16 mouse cellular contexts compared by ENCODE assay signal in the genomic region with DNA sequence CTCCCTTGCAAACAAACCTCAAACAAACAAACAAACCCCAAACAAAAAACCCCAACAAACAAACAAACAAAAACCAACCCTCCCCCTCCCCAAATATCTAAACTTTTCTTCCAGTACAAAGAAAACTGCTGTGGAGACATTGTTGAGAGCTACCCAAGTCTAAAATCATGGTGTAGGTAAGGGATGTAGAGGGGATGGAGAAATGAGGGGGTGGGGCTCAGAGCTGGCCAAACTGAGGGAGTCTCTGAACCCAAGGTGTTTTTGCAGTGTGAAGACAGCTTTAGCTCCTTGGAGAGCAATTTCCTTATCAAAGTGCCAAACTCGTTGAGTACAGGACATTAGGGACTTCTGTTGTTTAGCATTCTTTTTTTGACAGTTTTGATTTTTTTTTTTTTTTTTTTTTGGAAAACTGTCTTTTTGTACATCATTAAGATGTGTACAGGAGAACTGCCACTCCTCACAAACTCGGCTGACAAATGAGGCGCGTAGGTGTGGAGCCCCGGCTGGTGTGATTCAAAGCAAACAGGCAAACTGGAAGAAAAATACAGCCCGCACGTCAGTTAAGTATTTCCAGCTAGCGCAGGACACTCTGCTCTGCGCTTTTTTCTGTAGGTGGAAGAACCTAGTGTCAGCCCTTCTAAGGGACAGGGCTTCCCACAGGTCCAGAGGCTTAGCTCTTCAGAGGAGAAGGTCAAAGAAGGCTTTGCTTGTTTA.
DNase-seq lines count a peak whose midpoint lies in the region; ATAC-seq and TF ChIP-seq lines count a peak whose summit lies in the region.
"Had no signal": no experiment of that assay in that cellular context is flagged by ENCODE, and none has a peak within 500 bp of the region (broad histone marks: within the 10 kb centered on the region; RNA-seq: fewer than 3 reads in every experiment).

No protein-coding gene starts in this region.

- H3K9ac ChIP-seq in hindbrain, postnatal 0 days (replicated peaks; ENCODE audit: low read length) = no peak overlapping the region
- no peak overlapping the region for H3K9ac ChIP-seq in hindbrain, embryonic 12.5 days
- H3K9ac ChIP-seq in neural tube, embryonic 12.5 days = no peak overlapping the region
- no peak overlapping the region for H3K9ac ChIP-seq in forebrain, embryonic 16.5 days (replicated peaks; ENCODE audit: low read depth, low read length)
- no peak overlapping the region for H3K9ac ChIP-seq in neural tube, embryonic 15.5 days (replicated peaks)
- no peak overlapping the region for H3K9ac ChIP-seq in heart, adult 2 months (ENCODE audit: low read depth, low read length)
- H3K9ac ChIP-seq: embryonic facial prominence, embryonic 15.5 days had no signal

- H3K4me1 ChIP-seq in hindbrain, postnatal 0 days (ENCODE audit: insufficient read depth, low read length) = 0 out of 2 replicates have a peak, but pooled peaks cover 5% of the 10 kb centered on the region
- peaks cover 12% of the 10 kb centered on the region; the same call in 1 of the 2 replicates for H3K4me1 ChIP-seq in hindbrain, embryonic 12.5 days
- peaks cover 16% of the 10 kb centered on the region for H3K4me1 ChIP-seq in neural tube, embryonic 12.5 days
- peaks cover 12% of the 10 kb centered on the region for H3K4me1 ChIP-seq in forebrain, embryonic 16.5 days (replicated peaks; ENCODE audit: control insufficient read depth, insufficient read depth, low read length)
- peaks cover 20% of the 10 kb centered on the region for H3K4me1 ChIP-seq in neural tube, embryonic 15.5 days
- H3K4me1 ChIP-seq in heart, adult 2 months (ENCODE audit: control insufficient read depth, insufficient read depth, low read length) = no peaks in the 10 kb centered on the region
- H3K4me1 ChIP-seq: embryonic facial prominence, embryonic 15.5 days had no signal

- intact Hi-C loops in heart, adult 2 months (cut with DNase I) = no loop called here

- no peak overlapping the region for H3K4me3 ChIP-seq in hindbrain, postnatal 0 days (ENCODE audit: low read length)
- H3K4me3 ChIP-seq in hindbrain, embryonic 12.5 days = no peak overlapping the region
- H3K4me3 ChIP-seq in neural tube, embryonic 12.5 days = no peak overlapping the region
- H3K4me3 ChIP-seq in forebrain, embryonic 16.5 days (replicated peaks; ENCODE audit: low read length) = no peak overlapping the region
- no peak overlapping the region for H3K4me3 ChIP-seq in neural tube, embryonic 15.5 days (replicated peaks)
- no peak overlapping the region for H3K4me3 ChIP-seq in heart, adult 2 months

- TF ChIP-seq CTCF in hindbrain, postnatal 0 days (IDR thresholded peaks at IDR 0.05; ENCODE audit: low read depth) = no peak
- TF ChIP-seq CTCF in heart, adult 2 months (IDR thresholded peaks at IDR 0.05) = no peak

- H3K79me2 ChIP-seq in heart, adult 2 months (replicated peaks; ENCODE audit: control insufficient read depth, insufficient read depth, low read length) = no peaks in the 10 kb centered on the region

- H3K4me2 ChIP-seq in hindbrain, postnatal 0 days (ENCODE audit: low read depth, low read length) = peak overlapping the region; percentile 52
- no peak overlapping the region for H3K4me2 ChIP-seq in hindbrain, embryonic 12.5 days (replicated peaks)
- peak overlapping the region; percentile 53; the same call in 1 of the 2 replicates for H3K4me2 ChIP-seq in neural tube, embryonic 12.5 days (replicated peaks)
- peak overlapping the region; percentile 56; the same call in 1 of the 2 replicates for H3K4me2 ChIP-seq in forebrain, embryonic 16.5 days (ENCODE audit: low read length)
- H3K4me2 ChIP-seq in neural tube, embryonic 15.5 days = peak overlapping the region; percentile 54
- H3K4me2 ChIP-seq: liver, embryonic 11.5 days had no signal

- no peaks in the 10 kb centered on the region for H3K36me3 ChIP-seq in hindbrain, postnatal 0 days (ENCODE audit: insufficient read depth, low read length)
- H3K36me3 ChIP-seq in hindbrain, embryonic 12.5 days = no peaks in the 10 kb centered on the region
- H3K36me3 ChIP-seq in neural tube, embryonic 12.5 days = no peaks in the 10 kb centered on the region
- H3K36me3 ChIP-seq in forebrain, embryonic 16.5 days (ENCODE audit: control insufficient read depth, insufficient read depth) = no peaks in the 10 kb centered on the region
- no peaks in the 10 kb centered on the region for H3K36me3 ChIP-seq in neural tube, embryonic 15.5 days
- H3K36me3 ChIP-seq in heart, adult 2 months (ENCODE audit: control insufficient read depth, insufficient read depth, low read length) = no peaks in the 10 kb centered on the region
- H3K36me3 ChIP-seq: embryonic facial prominence, embryonic 15.5 days had no signal

- 51% methylated on average over 9 of the region's 9 CpGs for WGBS in hindbrain, postnatal 0 days
- 40% methylated on average over 9 of the region's 9 CpGs for WGBS in hindbrain, embryonic 12.5 days
- WGBS in neural tube, embryonic 12.5 days = 34% methylated on average over 9 of the region's 9 CpGs
- WGBS in forebrain, embryonic 16.5 days = 12% methylated on average over 9 of the region's 9 CpGs
- 40% methylated on average over 9 of the region's 9 CpGs for WGBS in neural tube, embryonic 15.5 days
- 35% methylated on average over 9 of the region's 9 CpGs for WGBS in heart, adult 2 months

- H3K9me3 ChIP-seq in hindbrain, postnatal 0 days (ENCODE audit: low read length) = no peaks in the 10 kb centered on the region
- no peaks in the 10 kb centered on the region for H3K9me3 ChIP-seq in hindbrain, embryonic 12.5 days (replicated peaks)
- H3K9me3 ChIP-seq in neural tube, embryonic 12.5 days = no peaks in the 10 kb centered on the region
- no peaks in the 10 kb centered on the region for H3K9me3 ChIP-seq in forebrain, embryonic 16.5 days (ENCODE audit: control insufficient read depth, low read length)
- H3K9me3 ChIP-seq in neural tube, embryonic 15.5 days (replicated peaks) = no peaks in the 10 kb centered on the region
- H3K9me3 ChIP-seq: embryonic facial prominence, embryonic 15.5 days had no signal

- ATAC-seq in hindbrain, postnatal 0 days = no peak
- ATAC-seq in hindbrain, embryonic 12.5 days (ENCODE audit: low FRiP score) = no peak
- ATAC-seq in neural tube, embryonic 12.5 days (ENCODE audit: low FRiP score, low read depth) = no peak
- ATAC-seq in forebrain, embryonic 16.5 days = peak; percentile 49; the same call in 1 of the 2 replicates
- no peak for ATAC-seq in neural tube, embryonic 15.5 days (ENCODE audit: low FRiP score)
- ATAC-seq: CD4-positive, CD25-positive, alpha-beta regulatory T cell, adult 4 months; intestine, embryonic 16.5 days had no signal

- no peak for TF ChIP-seq EP300 in heart, adult 2 months (IDR thresholded peaks at IDR 0.05; ENCODE audit: insufficient read depth, low read depth, low read length)

- TF ChIP-seq POLR2A in heart, adult 2 months (IDR thresholded peaks at IDR 0.05; ENCODE audit: insufficient read depth, low read depth, low read length) = no peak

- no peaks in the 10 kb centered on the region for H3K27me3 ChIP-seq in hindbrain, postnatal 0 days (ENCODE audit: insufficient read depth, low read length)
- H3K27me3 ChIP-seq in hindbrain, embryonic 12.5 days = no peaks in the 10 kb centered on the region; the same call in 1 of the 2 replicates
- H3K27me3 ChIP-seq in neural tube, embryonic 12.5 days (replicated peaks) = 0 out of 2 replicates have a peak, but pooled peaks cover 4% of the 10 kb centered on the region
- no peaks in the 10 kb centered on the region for H3K27me3 ChIP-seq in forebrain, embryonic 16.5 days (replicated peaks; ENCODE audit: control insufficient read depth, insufficient read depth, low read length)
- H3K27me3 ChIP-seq in neural tube, embryonic 15.5 days (replicated peaks) = no peaks in the 10 kb centered on the region; the same call in 1 of the 2 replicates
- no peaks in the 10 kb centered on the region; the same call in 1 of the 2 replicates for H3K27me3 ChIP-seq in heart, adult 2 months (ENCODE audit: control insufficient read depth, insufficient read depth, low read length)
- H3K27me3 ChIP-seq: embryonic facial prominence, embryonic 15.5 days had no signal

- DNase-seq in hindbrain, postnatal 0 days (ENCODE audit: low spot score) = no peak
- DNase-seq in neural tube, embryonic 10.5 days (ENCODE audit: extremely low spot score, low spot score) = no peak
- no peak for DNase-seq in heart, adult 2 months
- DNase-seq: cerebellum, adult 9-11 months; gastrocnemius, postnatal 10 days; heart, postnatal 14 days; lung, postnatal 36 days; thymus, postnatal 14 days had no signal

- H3K27ac ChIP-seq in hindbrain, postnatal 0 days = no peak overlapping the region
- no peak overlapping the region for H3K27ac ChIP-seq in hindbrain, embryonic 12.5 days
- no peak overlapping the region for H3K27ac ChIP-seq in neural tube, embryonic 12.5 days
- H3K27ac ChIP-seq in forebrain, embryonic 16.5 days (ENCODE audit: low read length) = no peak overlapping the region
- H3K27ac ChIP-seq in neural tube, embryonic 15.5 days (replicated peaks) = no peak overlapping the region
- no peak overlapping the region for H3K27ac ChIP-seq in heart, adult 2 months
- H3K27ac ChIP-seq: embryonic facial prominence, embryonic 15.5 days had no signal
